Mouse (Mus musculus) lung, postnatal 0 days (tissue): ENCODE data around the gene Agtrap.

Source experiments
- CTCF ChIP-seq: IDR thresholded peaks from 2 replicates; pipeline ENCODE4 v1.5.1; 2016; ENCODE audit warnings: antibody characterized with exemption, mild to moderate bottlenecking
- EP300 ChIP-seq: IDR thresholded peaks from 2 replicates; pipeline ENCODE4 v1.6.1; 2016; ENCODE audit warnings: antibody characterized with exemption, mild to moderate bottlenecking, control low read depth

DNA sequence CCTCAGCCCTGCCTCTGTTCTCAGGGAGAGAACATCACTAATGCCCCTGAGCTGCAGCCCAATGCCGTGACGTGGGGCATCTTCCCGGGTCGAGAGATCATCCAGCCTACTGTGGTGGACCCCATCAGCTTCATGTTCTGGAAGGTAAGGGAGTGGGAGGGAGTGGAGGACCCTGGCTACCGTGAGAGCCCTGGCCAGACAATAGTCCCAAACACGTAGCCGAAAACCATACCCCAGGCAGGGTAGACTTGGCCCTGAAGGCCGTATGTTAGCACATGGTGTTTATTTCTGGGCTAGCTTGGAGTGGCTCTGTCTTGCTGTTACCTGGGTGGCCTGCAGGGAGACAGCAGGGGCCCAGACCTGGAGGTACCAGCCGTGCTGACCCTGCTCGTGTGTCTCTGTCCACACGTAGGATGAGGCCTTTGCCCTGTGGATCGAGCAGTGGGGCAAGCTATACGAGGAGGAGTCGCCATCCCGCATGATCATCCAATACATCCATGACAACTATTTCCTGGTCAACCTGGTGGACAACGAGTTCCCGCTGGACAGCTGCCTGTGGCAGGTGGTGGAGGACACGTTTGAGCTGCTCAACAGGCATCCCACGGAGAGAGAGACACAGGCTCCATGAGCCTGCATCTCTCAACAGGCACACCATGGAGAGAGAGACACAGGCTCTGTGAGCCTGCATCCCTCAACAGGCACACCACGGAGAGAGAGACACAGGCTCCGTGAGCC, 32.7 kb downstream of the Agtrap start:
- TF ChIP-seq CTCF (no peak), EP300 (no peak)
